Mouse (Mus musculus): ENCODE results near the gene Herc4. TPM values are rescaled to one million over a fixed set of nuclear protein-coding genes. Genes with fewer than 3 reads are reported as not detected.

The Herc4 gene
- polyA plus RNA-seq, 1 experiment from 2014 or later: 38.9 TPM

- Histone ChIP-seq H3K36me3 (no peaks in the 10 kb centered on the region), H3K27ac (no peak overlapping the region), H3K4me1 (no peaks in the 10 kb centered on the region), H3K9ac (no peak overlapping the region), H3K27me3 (replicated peaks) (no peaks in the 10 kb centered on the region), H3K4me3 (replicated peaks) (no peak overlapping the region), H3K9me3 (no peaks in the 10 kb centered on the region), H3K4me2 (no peak overlapping the region)
- no peak for ATAC-seq (ENCODE audit: insufficient read depth, low FRiP score, low read depth)
- 80% methylated on average over 8 of the region's 8 CpGs for WGBS
These were observed 7.7 kb upstream of the Herc4 start for GRCm38 (mm10) chr10:63235889-63236288.

GRCm38 (mm10) chr10:63236663-63237062, 6.9 kb upstream of the Herc4 start:
- Histone ChIP-seq H3K9me3 (no peaks in the 10 kb centered on the region), H3K4me2 (no peak overlapping the region), H3K9ac (no peak overlapping the region), H3K27me3 (replicated peaks) (no peaks in the 10 kb centered on the region), H3K4me1 (no peaks in the 10 kb centered on the region), H3K36me3 (no peaks in the 10 kb centered on the region), H3K27ac (no peak overlapping the region), H3K4me3 (replicated peaks) (no peak overlapping the region)
- ATAC-seq (ENCODE audit: insufficient read depth, low FRiP score, low read depth): no peak
- 88% methylated on average over 6 of the region's 6 CpGs for WGBS

- H3K4me3 ChIP-seq (replicated peaks): no peak overlapping the region
- H3K27ac ChIP-seq: no peak overlapping the region
- no peaks in the 10 kb centered on the region for H3K36me3 ChIP-seq
- ATAC-seq (ENCODE audit: insufficient read depth, low FRiP score, low read depth): no peak
- 0 out of 2 replicates have a peak, but pooled peaks cover under 1% of the 10 kb centered on the region for H3K4me1 ChIP-seq
- WGBS: 62% methylated on average over 2 of the region's 2 CpGs
- H3K9ac ChIP-seq: no peak overlapping the region
- no peaks in the 10 kb centered on the region for H3K9me3 ChIP-seq
- H3K27me3 ChIP-seq (replicated peaks): no peaks in the 10 kb centered on the region
- H3K4me2 ChIP-seq: no peak overlapping the region
These were observed 6.4 kb upstream of the Herc4 start for GRCm38 (mm10) chr10:63237206-63237605.

GRCm38 (mm10) chr10:63238090-63238489, 5.5 kb upstream of the Herc4 start:
- H3K27me3 ChIP-seq (replicated peaks): no peaks in the 10 kb centered on the region
- no peak overlapping the region for H3K27ac ChIP-seq
- WGBS: 75% methylated on average over 4 of the region's 4 CpGs
- no peaks in the 10 kb centered on the region for H3K36me3 ChIP-seq
- H3K4me2 ChIP-seq: no peak overlapping the region
- no peak overlapping the region for H3K4me3 ChIP-seq (replicated peaks)
- H3K4me1 ChIP-seq: peaks cover 9% of the 10 kb centered on the region; the same call in 1 of the 2 replicates
- H3K9ac ChIP-seq: no peak overlapping the region
- no peak for ATAC-seq (ENCODE audit: insufficient read depth, low FRiP score, low read depth)
- H3K9me3 ChIP-seq: no peaks in the 10 kb centered on the region

GRCm38 (mm10) chr10:63239848-63240247, 3.8 kb upstream of the Herc4 start:
- no peak overlapping the region for H3K9ac ChIP-seq
- WGBS: 77% methylated on average over 2 of the region's 2 CpGs
- H3K4me3 ChIP-seq (replicated peaks): no peak overlapping the region
- H3K36me3 ChIP-seq: no peaks in the 10 kb centered on the region
- peaks cover 9% of the 10 kb centered on the region; the same call in 1 of the 2 replicates for H3K4me1 ChIP-seq
- H3K9me3 ChIP-seq: no peaks in the 10 kb centered on the region
- no peaks in the 10 kb centered on the region for H3K27me3 ChIP-seq (replicated peaks)
- ATAC-seq (ENCODE audit: insufficient read depth, low FRiP score, low read depth): no peak
- H3K27ac ChIP-seq: no peak overlapping the region
- H3K4me2 ChIP-seq: no peak overlapping the region

GRCm38 (mm10) chr10:63240868-63241271, 2.7 kb upstream of the Herc4 start:
- no peaks in the 10 kb centered on the region for H3K9me3 ChIP-seq
- peaks cover 9% of the 10 kb centered on the region; the same call in 1 of the 2 replicates for H3K4me1 ChIP-seq
- H3K36me3 ChIP-seq: 0 out of 2 replicates have a peak, but pooled peaks cover 3% of the 10 kb centered on the region
- H3K27ac ChIP-seq: no peak overlapping the region
- no peak overlapping the region for H3K9ac ChIP-seq
- 74% methylated on average over 2 of the region's 2 CpGs for WGBS
- no peak overlapping the region for H3K4me3 ChIP-seq (replicated peaks)
- no peak overlapping the region for H3K4me2 ChIP-seq
- no peak for ATAC-seq (ENCODE audit: insufficient read depth, low FRiP score, low read depth)
- no peaks in the 10 kb centered on the region for H3K27me3 ChIP-seq (replicated peaks)

GRCm38 (mm10) chr10:63242798-63243435, 693 bp upstream of the Herc4 start:
- ATAC-seq (ENCODE audit: insufficient read depth, low FRiP score, low read depth): no peak
- peak overlapping the region; percentile 37; the same call in 1 of the 2 replicates for H3K27ac ChIP-seq

GRCm38 (mm10) chr10:63244055-63244671, 553 bp downstream of the Herc4 start:
- Histone ChIP-seq H3K9ac (peak overlapping the region; percentile 94), H3K4me2 (peak overlapping the region; percentile 55), H3K4me1 (peaks cover 9% of the 10 kb centered on the region; the same call in 1 of the 2 replicates), H3K9me3 (no peaks in the 10 kb centered on the region), H3K4me3 (replicated peaks) (peak overlapping the region; percentile 84), H3K27me3 (replicated peaks) (no peaks in the 10 kb centered on the region), H3K27ac (peak overlapping the region; percentile 99), H3K36me3 (0 out of 2 replicates have a peak, but pooled peaks cover 3% of the 10 kb centered on the region)
- under 1% methylated on average over 41 of the region's 41 CpGs for WGBS
- peak; percentile 61 for ATAC-seq (ENCODE audit: insufficient read depth, low FRiP score, low read depth)

More at GRCm38 (mm10) chr10:63242798-63243435, 693 bp upstream of the Herc4 start:
- H3K27me3 ChIP-seq (replicated peaks): no peaks in the 10 kb centered on the region
- no peaks in the 10 kb centered on the region for H3K9me3 ChIP-seq
- peak overlapping the region; percentile 59 for H3K4me2 ChIP-seq
- peaks cover 9% of the 10 kb centered on the region; the same call in 1 of the 2 replicates for H3K4me1 ChIP-seq
- 17% methylated on average over 12 of the region's 12 CpGs for WGBS
- H3K9ac ChIP-seq: peak overlapping the region; percentile 20; the same call in 1 of the 2 replicates
- 0 out of 2 replicates have a peak, but pooled peaks cover 3% of the 10 kb centered on the region for H3K36me3 ChIP-seq
- H3K4me3 ChIP-seq (replicated peaks): peak overlapping the region; percentile 84

GRCm38 (mm10) chr10:63244746-63245145, 1.1 kb downstream of the Herc4 start:
- H3K9ac ChIP-seq: no peak overlapping the region
- 0 out of 2 replicates have a peak, but pooled peaks cover 4% of the 10 kb centered on the region for H3K36me3 ChIP-seq
- ATAC-seq (ENCODE audit: insufficient read depth, low FRiP score, low read depth): no peak
- WGBS: 15% methylated on average over 5 of the region's 5 CpGs
- peak overlapping the region; percentile 55 for H3K4me2 ChIP-seq
- peaks cover 9% of the 10 kb centered on the region; the same call in 1 of the 2 replicates for H3K4me1 ChIP-seq
- H3K27me3 ChIP-seq (replicated peaks): no peaks in the 10 kb centered on the region
- peak overlapping the region; percentile 99; the same call in 1 of the 2 replicates for H3K27ac ChIP-seq
- no peaks in the 10 kb centered on the region for H3K9me3 ChIP-seq
- peak overlapping the region; percentile 84 for H3K4me3 ChIP-seq (replicated peaks)

GRCm38 (mm10) chr10:63245846-63246245, 2.2 kb downstream of the Herc4 start:
- no peaks in the 10 kb centered on the region for H3K9me3 ChIP-seq
- 91% methylated on average over 3 of the region's 3 CpGs for WGBS

GRCm38 (mm10) chr10:63247457-63247856, 3.8 kb downstream of the Herc4 start:
- Histone ChIP-seq H3K27me3 (replicated peaks) (no peaks in the 10 kb centered on the region), H3K4me1 (peaks cover 6% of the 10 kb centered on the region; the same call in 1 of the 2 replicates), H3K36me3 (0 out of 2 replicates have a peak, but pooled peaks cover 8% of the 10 kb centered on the region), H3K4me2 (no peak overlapping the region), H3K4me3 (replicated peaks) (no peak overlapping the region), H3K27ac (no peak overlapping the region), H3K9me3 (no peaks in the 10 kb centered on the region), H3K9ac (no peak overlapping the region)
- ATAC-seq (ENCODE audit: insufficient read depth, low FRiP score, low read depth): no peak
- WGBS: 78% methylated on average over 7 of the region's 7 CpGs

More at GRCm38 (mm10) chr10:63245846-63246245, 2.2 kb downstream of the Herc4 start:
- H3K27me3 ChIP-seq (replicated peaks): no peaks in the 10 kb centered on the region
- H3K36me3 ChIP-seq: 0 out of 2 replicates have a peak, but pooled peaks cover 8% of the 10 kb centered on the region
- no peak for ATAC-seq (ENCODE audit: insufficient read depth, low FRiP score, low read depth)
- H3K4me3 ChIP-seq (replicated peaks): no peak overlapping the region
- H3K9ac ChIP-seq: no peak overlapping the region
- no peak overlapping the region for H3K4me2 ChIP-seq
- no peak overlapping the region for H3K27ac ChIP-seq
- H3K4me1 ChIP-seq: peaks cover 9% of the 10 kb centered on the region; the same call in 1 of the 2 replicates

GRCm38 (mm10) chr10:63248421-63248820, 4.8 kb downstream of the Herc4 start:
- H3K36me3 ChIP-seq: peaks cover 13% of the 10 kb centered on the region; the same call in 1 of the 2 replicates
- no peak overlapping the region for H3K4me3 ChIP-seq (replicated peaks)
- H3K4me1 ChIP-seq: no peaks in the 10 kb centered on the region
- no peak overlapping the region for H3K4me2 ChIP-seq
- no peaks in the 10 kb centered on the region for H3K9me3 ChIP-seq
- 87% methylated on average over 6 of the region's 6 CpGs for WGBS
- no peak overlapping the region for H3K9ac ChIP-seq
- no peak for ATAC-seq (ENCODE audit: insufficient read depth, low FRiP score, low read depth)
- H3K27ac ChIP-seq: no peak overlapping the region
- no peaks in the 10 kb centered on the region for H3K27me3 ChIP-seq (replicated peaks)

Measured in stomach, embryonic 15.5 days (tissue).